Mouse (Mus musculus) splenic B cell, adult 2 months (primary cell): ENCODE results near the gene Trpv1.
A peak's percentile ranks its signal among the peaks of the same experiment; 100 is the strongest.

Source experiments
- DNase-seq: peaks from one replicate; pipeline ENCODE4 v3.0.0-alpha.2; 2011; ENCODE audit warnings: low read depth, low spot score
- H3K27me3 ChIP-seq: 2 replicates; pipeline ENCODE4 v1.6.1; 2012; ENCODE audit warnings: mild to moderate bottlenecking, low read length, moderate library complexity, mixed read lengths; ENCODE audit not compliant: control insufficient read depth, poor library complexity, insufficient read depth, severe bottlenecking
- H3K36me3 ChIP-seq: 2 replicates; pipeline ENCODE4 v1.6.1; 2012; ENCODE audit warnings: mild to moderate bottlenecking, low read length, moderate library complexity, mixed read lengths; ENCODE audit not compliant: control insufficient read depth, poor library complexity, insufficient read depth, severe bottlenecking

The Trpv1 gene

GRCm38 (mm10) chr11:73261385-73261784, 27.3 kb downstream of the Trpv1 start:
- Histone ChIP-seq H3K27me3 (no peaks in the 10 kb centered on the region), H3K36me3 (no peaks in the 10 kb centered on the region)
- no peak for DNase-seq

- Histone ChIP-seq H3K27me3 (no peaks in the 10 kb centered on the region), H3K36me3 (no peaks in the 10 kb centered on the region)
- no peak for DNase-seq
Observed at GRCm38 (mm10) chr11:73267267-73267666, 33.2 kb downstream of the Trpv1 start, which contains the start of gene Trpv3. Gene Trpv3 (plus strand): TSS chr11:73267388.

DNA sequence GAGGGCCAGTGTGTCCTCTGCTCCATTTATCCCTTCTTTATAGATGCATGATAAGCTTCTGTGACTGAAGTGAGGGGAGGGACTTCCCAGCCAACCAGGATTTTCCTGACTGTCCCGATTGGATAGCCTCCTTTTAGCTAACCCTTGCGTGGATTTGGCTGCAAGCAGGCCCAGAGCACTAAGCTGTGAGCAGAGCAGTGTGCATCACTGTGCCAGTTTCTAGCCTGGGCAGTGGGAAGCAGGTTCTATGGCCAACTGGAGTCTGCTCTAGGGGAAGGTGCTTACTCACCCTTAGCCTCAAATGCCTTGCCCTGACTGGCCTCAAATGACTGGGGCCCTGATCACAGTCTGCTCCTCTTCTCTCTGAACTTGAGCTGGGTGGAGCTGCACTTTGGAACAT, 40.7 kb downstream of the Trpv1 start:
- Histone ChIP-seq H3K36me3 (no peaks in the 10 kb centered on the region), H3K27me3 (no peaks in the 10 kb centered on the region)
- DNase-seq: no peak

DNA sequence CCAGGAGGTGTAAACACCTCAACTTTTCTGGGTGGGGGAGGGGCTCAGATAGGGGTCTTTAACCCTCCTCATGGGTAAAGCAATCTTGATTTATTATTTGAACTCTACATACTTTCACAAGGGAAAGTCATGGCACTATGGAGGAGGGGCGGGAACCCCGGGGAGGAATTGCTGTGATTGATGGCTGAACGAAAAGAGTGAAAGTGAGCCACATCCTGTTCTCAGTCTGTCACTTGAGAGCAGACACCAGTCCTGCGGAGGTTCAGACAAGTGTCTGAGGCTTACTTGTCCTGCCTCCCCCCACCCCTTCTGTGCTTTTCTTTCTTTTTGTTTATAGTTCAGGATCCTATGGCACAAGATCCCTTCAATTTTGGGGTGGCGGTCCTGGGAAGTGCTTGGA, 46.6 kb downstream of the Trpv1 start:
- Histone ChIP-seq H3K36me3 (no peaks in the 10 kb centered on the region), H3K27me3 (no peaks in the 10 kb centered on the region)
- no peak for DNase-seq

DNA sequence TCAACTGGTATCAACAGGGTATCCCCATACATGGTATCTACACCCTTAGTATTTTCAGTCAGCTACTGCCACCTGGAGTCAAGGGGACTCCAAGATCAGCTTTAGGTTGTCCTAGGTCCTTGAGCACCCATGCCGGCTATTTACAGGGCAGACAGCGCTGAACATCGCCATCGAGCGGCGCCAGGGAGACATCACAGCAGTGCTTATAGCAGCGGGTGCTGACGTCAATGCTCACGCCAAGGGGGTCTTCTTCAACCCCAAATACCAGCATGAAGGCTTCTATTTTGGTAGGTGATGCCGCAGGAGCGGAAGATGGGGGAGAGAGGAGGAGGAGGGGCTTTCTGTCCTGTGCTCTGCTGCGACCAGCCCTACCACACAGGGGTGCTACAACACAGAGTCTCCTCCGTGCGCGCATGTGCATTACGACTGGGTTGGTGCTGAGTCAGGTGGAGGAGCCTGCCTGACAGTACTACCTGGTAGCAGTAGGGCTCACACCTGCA, 47.5 kb downstream of the Trpv1 start:
- peak; percentile 4 for DNase-seq
- no peaks in the 10 kb centered on the region for H3K36me3 ChIP-seq
- no peaks in the 10 kb centered on the region for H3K27me3 ChIP-seq

DNA sequence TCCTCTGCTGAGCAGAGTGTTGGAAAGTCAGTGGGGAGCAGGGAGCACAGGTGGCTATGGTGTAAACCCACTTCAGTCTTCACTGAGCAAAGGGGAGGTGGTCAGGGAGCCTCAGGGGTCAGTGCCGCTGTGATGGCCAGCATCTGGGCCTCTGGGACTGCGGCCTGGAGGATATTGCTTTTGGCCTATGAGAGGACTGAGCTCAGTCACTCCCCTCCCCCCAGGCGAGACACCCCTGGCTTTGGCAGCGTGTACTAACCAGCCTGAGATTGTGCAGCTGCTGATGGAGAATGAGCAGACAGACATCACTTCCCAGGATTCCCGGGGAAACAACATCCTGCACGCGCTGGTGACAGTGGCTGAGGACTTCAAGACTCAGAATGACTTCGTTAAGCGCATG, 49.3 kb downstream of the Trpv1 start:
- DNase-seq: no peak

GRCm38 (mm10) chr11:73283926-73284325, 49.8 kb downstream of the Trpv1 start:
- no peak for DNase-seq
- H3K27me3 ChIP-seq: no peaks in the 10 kb centered on the region
- H3K36me3 ChIP-seq: no peaks in the 10 kb centered on the region

More for the DNA sequence above, 49.3 kb downstream of the Trpv1 start:
- Histone ChIP-seq H3K36me3 (no peaks in the 10 kb centered on the region), H3K27me3 (no peaks in the 10 kb centered on the region)

DNA sequence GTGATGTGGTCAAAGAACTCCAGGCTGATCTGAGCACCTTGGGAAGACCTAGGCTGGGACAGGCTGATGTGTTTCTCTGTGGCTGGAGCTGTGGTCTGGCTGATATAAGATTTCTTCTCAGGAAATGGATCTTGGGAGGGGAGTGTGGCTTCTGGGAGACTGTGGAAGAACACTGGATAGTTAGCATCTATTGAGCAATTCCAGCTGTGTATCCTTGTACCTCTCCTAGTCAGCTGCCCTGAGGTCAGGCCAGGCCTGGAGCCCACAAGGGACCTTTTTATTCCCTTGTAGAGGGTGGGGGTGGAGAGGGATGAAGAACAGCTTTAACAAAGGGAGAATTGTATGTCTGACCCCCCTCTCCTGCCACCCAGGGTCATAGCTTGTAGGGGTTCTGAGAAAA, 50.3 kb downstream of the Trpv1 start:
- DNase-seq: no peak
- Histone ChIP-seq H3K36me3 (no peaks in the 10 kb centered on the region), H3K27me3 (no peaks in the 10 kb centered on the region)

- no peaks in the 10 kb centered on the region for H3K36me3 ChIP-seq
- no peaks in the 10 kb centered on the region for H3K27me3 ChIP-seq
- no peak for DNase-seq
Observed at GRCm38 (mm10) chr11:73289621-73290020, 55.5 kb downstream of the Trpv1 start.

DNA sequence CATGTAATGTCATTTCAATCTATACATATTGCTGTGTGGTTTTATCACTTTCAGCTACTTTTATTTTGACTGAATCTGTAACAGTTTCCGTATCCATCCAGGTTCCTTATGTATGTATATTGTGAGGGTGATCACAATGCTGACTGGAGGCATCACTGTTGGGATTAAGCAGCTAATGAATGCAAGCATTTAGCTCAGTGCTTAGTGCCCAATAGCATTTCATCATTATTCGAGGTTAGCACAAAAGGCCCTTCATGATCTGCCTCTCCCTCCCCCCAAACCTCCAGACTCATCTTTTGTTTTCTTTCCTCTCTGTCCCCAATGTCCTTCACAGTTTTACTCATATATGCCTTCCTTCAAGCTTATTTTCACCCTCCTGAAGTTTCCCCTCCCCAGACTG, 69.0 kb downstream of the Trpv1 start:
- Histone ChIP-seq H3K27me3 (no peaks in the 10 kb centered on the region), H3K36me3 (no peaks in the 10 kb centered on the region)
- no peak for DNase-seq
